Mouse (Mus musculus): ENCODE measurements around the gene Gprc6a. TPM values are rescaled to one million over a fixed set of nuclear protein-coding genes. Genes with fewer than 3 reads are reported as not detected.

Gene Gprc6a
- polyA plus RNA-seq, 1 experiment = not detected

DNA sequence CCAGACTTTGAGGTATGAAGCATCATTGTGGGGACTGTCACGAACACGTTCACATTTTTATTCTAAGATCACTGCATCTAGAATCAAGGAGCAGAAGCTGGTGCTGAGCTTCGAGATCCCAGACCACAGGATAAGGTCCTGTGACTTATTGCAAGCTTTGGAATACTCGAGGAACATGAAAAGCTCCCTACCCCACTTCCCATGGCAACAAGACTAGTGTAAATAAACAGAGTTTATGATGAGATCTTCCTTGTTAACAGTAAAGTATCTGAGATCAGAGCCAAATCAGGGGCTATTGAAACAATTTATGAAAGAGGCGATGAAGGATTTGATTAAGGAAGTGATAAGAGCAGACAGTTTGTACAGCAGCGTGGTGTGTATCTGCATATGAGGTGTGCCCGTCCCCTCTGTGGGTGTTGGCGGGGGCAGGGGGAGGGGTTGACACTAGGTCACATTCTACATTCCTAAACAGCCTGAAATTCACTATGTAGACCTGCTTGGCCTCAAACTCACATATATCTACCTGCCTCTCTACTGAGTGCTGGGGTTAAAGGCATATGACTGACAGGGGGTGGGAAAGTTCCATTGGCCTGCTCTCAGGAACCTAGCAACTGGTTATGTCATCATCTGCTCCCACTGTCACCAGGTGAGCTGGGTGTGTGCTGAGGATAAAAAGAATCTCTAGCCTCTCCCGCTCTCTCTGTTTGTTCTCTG lies 19.1 kb downstream of the Gprc6a start:
- TF ChIP-seq POLR2A (IDR thresholded peaks at IDR 0.05; ENCODE audit: low read depth, low read length) (no peak), CTCF (IDR thresholded peaks at IDR 0.05; ENCODE audit: extremely low read depth, insufficient read depth, insufficient read length, insufficient replicate concordance) (no peak)
- WGBS = 61% methylated on average over 9 of the region's 9 CpGs
- H3K27me3 ChIP-seq (ENCODE audit: control insufficient read depth, insufficient read depth, low read length) = no peaks in the 10 kb centered on the region
- H3K36me3 ChIP-seq (ENCODE audit: control insufficient read depth, insufficient read depth, low read length) = no peaks in the 10 kb centered on the region
- DNase-seq (ENCODE audit: low read depth in 1 of 2, low spot score in 2 of 2) = no peak
- no peak overlapping the region for H3K4me3 ChIP-seq (ENCODE audit: extremely low read depth, insufficient read depth, insufficient read length)
- H3K27ac ChIP-seq (ENCODE audit: insufficient read depth, low read length) = no peak overlapping the region
- no peaks in the 10 kb centered on the region for H3K4me1 ChIP-seq (ENCODE audit: control insufficient read depth, insufficient read depth, insufficient read length)

DNA sequence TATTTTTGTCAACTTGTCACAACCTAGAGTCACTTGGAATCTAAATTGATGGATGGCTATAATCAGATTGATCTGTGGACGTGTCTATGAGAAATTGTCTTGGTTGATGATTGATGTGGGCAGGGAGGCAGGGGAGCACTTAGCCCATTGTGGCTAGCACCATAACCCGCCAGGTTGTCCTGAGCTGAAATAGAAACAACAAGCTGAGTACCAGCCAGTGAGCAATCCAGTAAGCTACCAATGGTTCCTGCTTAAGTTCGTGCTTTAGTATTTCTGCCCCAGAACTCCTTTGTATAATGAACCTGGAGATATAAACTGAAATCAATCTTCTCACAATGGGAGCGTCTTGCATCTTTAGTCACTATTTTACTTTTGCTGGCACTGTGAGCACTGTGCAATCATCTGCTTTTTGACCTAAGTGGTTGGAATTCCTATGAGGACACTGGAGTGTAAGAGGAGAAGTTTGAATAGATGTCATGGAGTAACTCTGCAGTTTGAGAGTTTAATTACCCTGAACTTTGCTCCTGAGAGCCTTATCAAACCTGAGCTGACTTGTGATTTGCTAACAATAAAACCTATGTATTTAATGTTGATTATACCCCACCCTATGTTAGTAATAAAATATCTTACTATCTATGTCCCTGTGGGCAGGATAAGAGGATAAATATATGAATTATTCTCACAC lies 21.4 kb downstream of the Gprc6a start:
- Histone ChIP-seq H3K4me3 (ENCODE audit: extremely low read depth, insufficient read depth, insufficient read length) (no peak overlapping the region), H3K27ac (ENCODE audit: insufficient read depth, low read length) (no peak overlapping the region), H3K27me3 (ENCODE audit: control insufficient read depth, insufficient read depth, low read length) (no peaks in the 10 kb centered on the region), H3K36me3 (ENCODE audit: control insufficient read depth, insufficient read depth, low read length) (no peaks in the 10 kb centered on the region), H3K4me1 (ENCODE audit: control insufficient read depth, insufficient read depth, insufficient read length) (no peaks in the 10 kb centered on the region)
- no peak for DNase-seq (ENCODE audit: low read depth in 1 of 2, low spot score in 2 of 2)
- no peak for TF ChIP-seq POLR2A (IDR thresholded peaks at IDR 0.05; ENCODE audit: low read depth, low read length)
- TF ChIP-seq CTCF (IDR thresholded peaks at IDR 0.05; ENCODE audit: extremely low read depth, insufficient read depth, insufficient read length, insufficient replicate concordance) = no peak
- 75% methylated on average over 4 of the region's 4 CpGs for WGBS

DNA sequence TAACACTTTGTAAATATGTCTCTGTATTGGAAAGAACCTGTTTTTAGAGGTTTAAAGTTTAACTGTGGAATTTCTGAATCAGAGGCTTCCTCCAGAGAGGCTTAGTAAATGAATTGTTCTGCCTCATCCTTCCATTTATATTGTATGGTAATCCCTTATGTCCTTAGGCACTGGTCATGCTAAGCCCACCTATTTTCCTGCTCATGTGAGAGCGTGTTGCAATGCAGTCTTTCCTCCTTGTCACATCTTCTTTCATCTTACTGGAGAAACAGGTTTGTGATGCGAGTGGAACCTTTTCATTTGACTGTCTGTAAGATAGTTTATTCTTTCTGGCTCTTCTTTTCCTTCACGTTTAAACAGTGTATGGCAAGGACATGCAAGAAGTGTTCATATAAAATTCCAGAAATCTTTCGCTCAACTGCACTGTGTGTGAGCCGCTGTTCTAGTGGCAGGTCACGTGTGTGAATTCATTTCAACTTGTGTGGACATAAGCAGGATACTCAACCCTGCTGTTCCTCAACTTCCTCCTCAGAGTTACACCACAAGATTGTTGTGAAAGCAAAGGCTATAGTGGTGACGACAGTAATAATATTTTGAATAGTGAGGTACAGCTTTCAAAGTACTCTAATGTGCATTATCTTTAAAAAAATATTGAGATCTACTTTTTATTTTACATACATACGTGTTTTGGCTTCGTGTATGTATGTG lies 34.2 kb downstream of the Gprc6a start:
- TF ChIP-seq CTCF (IDR thresholded peaks at IDR 0.05; ENCODE audit: extremely low read depth, insufficient read depth, insufficient read length, insufficient replicate concordance) (no peak), POLR2A (IDR thresholded peaks at IDR 0.05; ENCODE audit: low read depth, low read length) (no peak)
- Histone ChIP-seq H3K4me1 (ENCODE audit: control insufficient read depth, insufficient read depth, insufficient read length) (no peaks in the 10 kb centered on the region), H3K4me3 (ENCODE audit: extremely low read depth, insufficient read depth, insufficient read length) (no peak overlapping the region), H3K27ac (ENCODE audit: insufficient read depth, low read length) (no peak overlapping the region), H3K27me3 (ENCODE audit: control insufficient read depth, insufficient read depth, low read length) (no peaks in the 10 kb centered on the region), H3K36me3 (ENCODE audit: control insufficient read depth, insufficient read depth, low read length) (no peaks in the 10 kb centered on the region)
- 71% methylated on average over 9 of the region's 9 CpGs for WGBS
- no peak for DNase-seq (ENCODE audit: low read depth in 1 of 2, low spot score in 2 of 2)

DNA sequence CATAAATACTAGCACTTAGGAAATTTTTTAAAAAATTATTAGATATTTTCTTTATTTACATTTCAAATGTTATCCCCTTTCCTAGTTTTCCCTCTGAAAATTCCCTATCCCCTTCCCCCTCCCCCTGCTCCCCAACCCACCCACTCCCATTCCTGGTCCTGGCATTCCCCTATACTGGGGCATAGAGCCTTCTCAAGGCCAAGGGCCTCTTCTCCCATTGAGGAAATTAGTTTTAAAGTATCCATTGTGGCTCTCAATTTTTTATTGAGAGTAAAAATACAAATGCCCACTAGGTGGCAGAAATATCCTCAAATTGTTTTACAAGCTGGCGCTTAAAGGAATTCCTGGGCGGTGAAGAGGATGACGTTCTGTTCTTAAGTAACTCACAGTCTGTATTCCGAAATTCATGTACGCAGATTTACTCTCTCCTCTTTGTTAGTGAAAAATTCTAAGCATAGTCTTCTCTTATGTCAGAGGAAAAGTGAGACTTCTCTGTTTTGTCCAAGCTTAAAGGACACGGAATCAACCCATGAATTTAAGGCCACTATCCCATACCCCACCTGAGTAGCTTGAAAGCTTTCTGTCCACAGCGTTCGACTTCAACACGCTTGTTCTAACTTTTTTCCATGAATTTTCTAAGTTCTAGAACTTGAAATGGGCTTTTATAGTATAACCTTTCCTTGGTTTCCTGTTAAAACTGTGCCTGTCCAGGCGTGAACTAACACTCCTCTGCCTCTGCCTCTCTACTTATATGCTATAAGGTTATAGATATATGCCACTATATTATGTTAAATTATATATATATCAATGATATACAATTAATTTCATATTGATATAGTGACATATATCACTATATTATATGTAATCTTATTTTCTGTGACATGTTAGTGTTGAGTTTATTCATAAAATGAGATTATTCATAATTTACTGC lies 36.0 kb downstream of the Gprc6a start:
- no peaks in the 10 kb centered on the region for H3K4me1 ChIP-seq (ENCODE audit: control insufficient read depth, insufficient read depth, insufficient read length)
- no peak for DNase-seq (ENCODE audit: low read depth in 1 of 2, low spot score in 2 of 2)
- H3K36me3 ChIP-seq (ENCODE audit: control insufficient read depth, insufficient read depth, low read length) = no peaks in the 10 kb centered on the region
- 0 out of 2 replicates have a peak, but pooled peaks cover under 1% of the 10 kb centered on the region for H3K27me3 ChIP-seq (ENCODE audit: control insufficient read depth, insufficient read depth, low read length)
- WGBS = 45% methylated on average over 10 of the region's 10 CpGs
- no peak overlapping the region for H3K27ac ChIP-seq (ENCODE audit: insufficient read depth, low read length)
- H3K4me3 ChIP-seq (ENCODE audit: extremely low read depth, insufficient read depth, insufficient read length) = no peak overlapping the region
- TF ChIP-seq CTCF (IDR thresholded peaks at IDR 0.05; ENCODE audit: extremely low read depth, insufficient read depth, insufficient read length, insufficient replicate concordance) (no peak), POLR2A (IDR thresholded peaks at IDR 0.05; ENCODE audit: low read depth, low read length) (no peak)

DNA sequence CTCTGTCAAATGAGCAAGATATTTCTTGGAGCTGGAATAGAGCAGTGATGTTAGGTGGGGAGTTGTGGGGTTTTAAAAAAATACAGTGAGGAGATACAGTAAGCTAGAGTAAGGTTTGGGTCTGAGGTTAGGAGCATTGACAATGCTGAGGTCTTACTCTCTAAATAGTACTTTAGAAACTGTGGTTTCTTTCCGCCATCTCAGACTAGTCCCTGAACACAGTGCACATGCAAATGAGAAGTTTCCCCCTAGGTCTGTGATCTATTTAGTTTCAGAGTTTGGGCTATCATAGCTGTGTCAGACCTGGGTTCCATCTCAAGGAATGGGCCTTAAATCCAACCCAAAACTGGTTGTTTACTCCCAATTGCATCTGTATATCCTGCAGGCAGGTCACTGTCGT lies 39.7 kb downstream of the Gprc6a start:
- TF ChIP-seq CTCF (IDR thresholded peaks at IDR 0.05; ENCODE audit: extremely low read depth, insufficient read depth, insufficient read length, insufficient replicate concordance) = no peak
- TF ChIP-seq POLR2A (IDR thresholded peaks at IDR 0.05; ENCODE audit: low read depth, low read length) = no peak
- Histone ChIP-seq H3K4me3 (ENCODE audit: extremely low read depth, insufficient read depth, insufficient read length) (no peak overlapping the region), H3K27ac (ENCODE audit: insufficient read depth, low read length) (no peak overlapping the region), H3K27me3 (ENCODE audit: control insufficient read depth, insufficient read depth, low read length) (peaks cover 2% of the 10 kb centered on the region; the same call in 1 of the 2 replicates), H3K4me1 (ENCODE audit: control insufficient read depth, insufficient read depth, insufficient read length) (no peaks in the 10 kb centered on the region), H3K36me3 (ENCODE audit: control insufficient read depth, insufficient read depth, low read length) (no peaks in the 10 kb centered on the region)
- no peak for DNase-seq (ENCODE audit: low read depth in 1 of 2, low spot score in 2 of 2)
- 76% methylated on average over 2 of the region's 2 CpGs for WGBS

DNA sequence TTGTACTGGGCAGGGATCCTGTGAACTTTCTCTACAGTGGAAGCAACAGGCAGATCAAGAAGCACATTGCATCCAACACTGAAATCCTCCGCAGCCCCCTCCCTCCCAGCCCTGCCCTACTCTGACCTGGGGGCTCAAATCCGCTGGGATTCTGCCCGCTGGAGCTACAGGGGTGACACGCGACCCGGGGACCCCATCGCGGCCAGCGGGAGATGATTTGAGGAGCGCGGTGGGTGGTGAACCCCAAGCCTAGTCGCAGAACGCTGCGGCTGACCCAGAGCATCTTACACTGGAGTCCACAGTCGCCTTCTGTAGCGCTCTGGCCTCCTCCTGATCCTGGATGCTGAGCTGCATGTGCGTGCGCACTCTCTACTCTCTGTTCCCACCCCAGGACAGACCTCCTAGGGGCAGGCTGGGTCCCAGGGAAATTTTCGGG lies 41.1 kb downstream of the Gprc6a start, which contains the start of gene Fam162b:
Fam162b (minus strand) TSS at position 379 of the 436 bp plus-strand sequence.
- Histone ChIP-seq H3K27me3 (ENCODE audit: control insufficient read depth, insufficient read depth, low read length) (peaks cover 2% of the 10 kb centered on the region; the same call in 1 of the 2 replicates), H3K36me3 (ENCODE audit: control insufficient read depth, insufficient read depth, low read length) (no peaks in the 10 kb centered on the region), H3K4me3 (ENCODE audit: extremely low read depth, insufficient read depth, insufficient read length) (no peak within 1 kb of the TSS; the same call in 1 of the 2 replicates), H3K4me1 (ENCODE audit: control insufficient read depth, insufficient read depth, insufficient read length) (no peaks in the 10 kb centered on the region), H3K27ac (ENCODE audit: insufficient read depth, low read length) (no peak within 1 kb of the TSS)
- TF ChIP-seq CTCF (IDR thresholded peaks at IDR 0.05; ENCODE audit: extremely low read depth, insufficient read depth, insufficient read length, insufficient replicate concordance) = no peak
- no peak for DNase-seq (ENCODE audit: low read depth in 1 of 2, low spot score in 2 of 2)
- 19% methylated on average over 19 of the region's 19 CpGs for WGBS
